9 mouse cellular contexts compared by ENCODE assay signal in genomic region chr14:121919752-121920151, GRCm38 (mm10). TPM values are rescaled to one million over a fixed set of nuclear protein-coding genes. Genes with fewer than 3 reads are reported as not detected.
DNase-seq lines count a peak whose midpoint lies in the region; ATAC-seq and TF ChIP-seq lines count a peak whose summit lies in the region.
"Had no signal": no experiment of that assay in that cellular context is flagged by ENCODE, and none has a peak within 500 bp of the region (broad histone marks: within the 10 kb centered on the region; RNA-seq: fewer than 3 reads in every experiment).

No protein-coding gene starts in this region.

- no peaks in the 10 kb centered on the region for H3K4me1 ChIP-seq in forebrain, embryonic 13.5 days
- no peaks in the 10 kb centered on the region for H3K4me1 ChIP-seq in forebrain, embryonic 12.5 days
- no peaks in the 10 kb centered on the region for H3K4me1 ChIP-seq in midbrain, embryonic 14.5 days (ENCODE audit: control insufficient read depth, insufficient read depth, low read length)
- no peaks in the 10 kb centered on the region for H3K4me1 ChIP-seq in midbrain, embryonic 11.5 days (ENCODE audit: control insufficient read depth, insufficient read depth, low read length)
- H3K4me1 ChIP-seq in bone marrow macrophage, adult 2 months (ENCODE audit: control insufficient read depth, insufficient read depth, low read length) = peaks cover 25% of the 10 kb centered on the region
- H3K4me1 ChIP-seq in hindbrain, embryonic 16.5 days (ENCODE audit: control insufficient read depth, insufficient read depth, low read depth, low read length) = no peaks in the 10 kb centered on the region

- peaks cover 23% of the 10 kb centered on the region for H3K36me3 ChIP-seq in forebrain, embryonic 13.5 days (ENCODE audit: poor library complexity, severe bottlenecking)
- peaks cover 15% of the 10 kb centered on the region for H3K36me3 ChIP-seq in forebrain, embryonic 12.5 days (replicated peaks)
- peaks cover 21% of the 10 kb centered on the region for H3K36me3 ChIP-seq in midbrain, embryonic 14.5 days (ENCODE audit: control insufficient read depth, insufficient read depth, low read length)
- no peaks in the 10 kb centered on the region for H3K36me3 ChIP-seq in midbrain, embryonic 11.5 days (ENCODE audit: control insufficient read depth, insufficient read depth, low read length)
- H3K36me3 ChIP-seq in hindbrain, embryonic 16.5 days (ENCODE audit: control insufficient read depth, insufficient read depth, low read length) = no peaks in the 10 kb centered on the region

- peak; percentile 62 for DNase-seq in midbrain, embryonic 14.5 days
- DNase-seq in midbrain, embryonic 11.5 days (ENCODE audit: low spot score, missing footprints) = no peak
- no peak for DNase-seq in layer of hippocampus, adult 9-11 months
- DNase-seq: kidney, adult 18-20 months had no signal

- H3K27me3 ChIP-seq in forebrain, embryonic 13.5 days = no peaks in the 10 kb centered on the region
- H3K27me3 ChIP-seq in forebrain, embryonic 12.5 days = no peaks in the 10 kb centered on the region
- H3K27me3 ChIP-seq in midbrain, embryonic 14.5 days (ENCODE audit: control insufficient read depth, insufficient read depth, low read length) = no peaks in the 10 kb centered on the region
- H3K27me3 ChIP-seq in midbrain, embryonic 11.5 days (ENCODE audit: control insufficient read depth, insufficient read depth, low read length) = no peaks in the 10 kb centered on the region
- no peaks in the 10 kb centered on the region for H3K27me3 ChIP-seq in hindbrain, embryonic 16.5 days (replicated peaks; ENCODE audit: control insufficient read depth, insufficient read depth, low read length)

- H3K9me3 ChIP-seq in forebrain, embryonic 13.5 days (replicated peaks) = no peaks in the 10 kb centered on the region
- no peaks in the 10 kb centered on the region for H3K9me3 ChIP-seq in forebrain, embryonic 12.5 days
- H3K9me3 ChIP-seq in midbrain, embryonic 14.5 days (ENCODE audit: control insufficient read depth, low read length) = no peaks in the 10 kb centered on the region
- no peaks in the 10 kb centered on the region for H3K9me3 ChIP-seq in midbrain, embryonic 11.5 days (ENCODE audit: control insufficient read depth, low read length)
- H3K9me3 ChIP-seq in hindbrain, embryonic 16.5 days (ENCODE audit: control insufficient read depth, low read length) = no peaks in the 10 kb centered on the region

- no peak for TF ChIP-seq POLR2A in bone marrow macrophage, adult 2 months (IDR thresholded peaks at IDR 0.05; ENCODE audit: borderline replicate concordance, low read depth, low read length)

- H3K4me3 ChIP-seq in forebrain, embryonic 13.5 days = no peak overlapping the region
- no peak overlapping the region for H3K4me3 ChIP-seq in forebrain, embryonic 12.5 days (replicated peaks)
- H3K4me3 ChIP-seq in midbrain, embryonic 14.5 days (replicated peaks; ENCODE audit: low read depth, low read length) = no peak overlapping the region
- H3K4me3 ChIP-seq in midbrain, embryonic 11.5 days (ENCODE audit: low read depth, low read length) = no peak overlapping the region
- no peak overlapping the region for H3K4me3 ChIP-seq in bone marrow macrophage, adult 2 months (ENCODE audit: insufficient read depth, low read length)
- no peak overlapping the region for H3K4me3 ChIP-seq in hindbrain, embryonic 16.5 days (ENCODE audit: low read length)

- H3K9ac ChIP-seq in forebrain, embryonic 13.5 days = no peak overlapping the region
- H3K9ac ChIP-seq in forebrain, embryonic 12.5 days = no peak overlapping the region
- H3K9ac ChIP-seq in midbrain, embryonic 14.5 days (replicated peaks; ENCODE audit: low read length) = no peak overlapping the region
- H3K9ac ChIP-seq in midbrain, embryonic 11.5 days (ENCODE audit: low read length) = no peak overlapping the region
- H3K9ac ChIP-seq in hindbrain, embryonic 16.5 days (ENCODE audit: low read depth, low read length) = no peak overlapping the region

- peak; percentile 64; the same call in 1 of the 2 replicates for TF ChIP-seq CTCF in bone marrow macrophage, adult 2 months (IDR thresholded peaks at IDR 0.05; ENCODE audit: low read depth, low read length)

- ATAC-seq in forebrain, embryonic 13.5 days = 0 out of 2 replicates have a peak, but pooled peaks have one; percentile 50
- ATAC-seq in forebrain, embryonic 12.5 days (ENCODE audit: low FRiP score) = no peak
- ATAC-seq in midbrain, embryonic 14.5 days (ENCODE audit: low FRiP score, low TSS enrichment) = no peak
- ATAC-seq in midbrain, embryonic 11.5 days (ENCODE audit: low FRiP score) = no peak
- peak; percentile 51 for ATAC-seq in neutrophil, adult 5-6 weeks (ENCODE audit: extremely low read depth, insufficient number of reproducible peaks, low FRiP score, poor library complexity, severe bottlenecking)
- no peak for ATAC-seq in hindbrain, embryonic 16.5 days

- WGBS in forebrain, embryonic 13.5 days = 44% methylated on average over 3 of the region's 3 CpGs
- 50% methylated on average over 3 of the region's 3 CpGs for WGBS in forebrain, embryonic 12.5 days
- WGBS in midbrain, embryonic 14.5 days = 33% methylated on average over 3 of the region's 3 CpGs
- WGBS in midbrain, embryonic 11.5 days = 47% methylated on average over 3 of the region's 3 CpGs
- WGBS in hindbrain, embryonic 16.5 days = 35% methylated on average over 3 of the region's 3 CpGs

- no peak overlapping the region for H3K4me2 ChIP-seq in forebrain, embryonic 13.5 days
- H3K4me2 ChIP-seq in forebrain, embryonic 12.5 days = no peak overlapping the region
- no peak overlapping the region for H3K4me2 ChIP-seq in midbrain, embryonic 14.5 days (ENCODE audit: low read length)
- H3K4me2 ChIP-seq in midbrain, embryonic 11.5 days = no peak overlapping the region
- H3K4me2 ChIP-seq in hindbrain, embryonic 16.5 days (ENCODE audit: low read length) = no peak overlapping the region

- no peak overlapping the region for H3K27ac ChIP-seq in forebrain, embryonic 13.5 days
- no peak overlapping the region for H3K27ac ChIP-seq in forebrain, embryonic 12.5 days
- no peak overlapping the region for H3K27ac ChIP-seq in midbrain, embryonic 14.5 days (replicated peaks; ENCODE audit: low read depth, low read length)
- H3K27ac ChIP-seq in midbrain, embryonic 11.5 days (ENCODE audit: low read depth, low read length) = no peak overlapping the region
- H3K27ac ChIP-seq in bone marrow macrophage, adult 2 months (ENCODE audit: insufficient read depth, low read depth, low read length) = no peak overlapping the region
- no peak overlapping the region for H3K27ac ChIP-seq in hindbrain, embryonic 16.5 days (ENCODE audit: low read depth, low read length)

RNA-seq across cellular contexts. Expression of gene Gpr18, which starts 4.2 kb away (rescaled TPM):
- polyA plus RNA-seq in forebrain, embryonic 13.5 days (2015; fragmentation: Nextera tagmentation; extraction: Ambion mirVana) = 0.14 and 0.23 TPM in 2 replicates
- polyA plus RNA-seq in forebrain, embryonic 12.5 days (2016; fragmentation: Nextera tagmentation; extraction: Ambion mirVana) = 0.20 and 0.35 TPM in 2 replicates
- not detected in 2 replicates for polyA plus RNA-seq in midbrain, embryonic 14.5 days (2014; fragmentation: Nextera tagmentation; extraction: Ambion mirVana)
- 0.15 and 0.25 TPM in 2 replicates for polyA plus RNA-seq in midbrain, embryonic 11.5 days (2014; fragmentation: Nextera tagmentation; extraction: Ambion mirVana)
- 6.5 and 6.8 TPM in 2 replicates for polyA plus RNA-seq in bone marrow macrophage, adult 2 months (2012; ENCODE audit: insufficient read depth, insufficient read length, missing spikeins)
- total RNA-seq in neutrophil, adult 5-6 weeks (2017) = 95.0 and 98.8 TPM in 2 replicates
- polyA plus RNA-seq in hindbrain, embryonic 16.5 days (2015; fragmentation: Nextera tagmentation; extraction: Ambion mirVana) = 0.10 and 0.16 TPM in 2 replicates

RNA-seq across cellular contexts. Expression of gene Ubac2, which starts 41.3 kb away (rescaled TPM):
- polyA plus RNA-seq in forebrain, embryonic 13.5 days (2015; fragmentation: Nextera tagmentation; extraction: Ambion mirVana) = 56.4 and 63.6 TPM in 2 replicates
- polyA plus RNA-seq in forebrain, embryonic 12.5 days (2016; fragmentation: Nextera tagmentation; extraction: Ambion mirVana) = 67.0 and 67.4 TPM in 2 replicates
- polyA plus RNA-seq in midbrain, embryonic 14.5 days (2014; fragmentation: Nextera tagmentation; extraction: Ambion mirVana) = 37.4 and 52.4 TPM in 2 replicates
- polyA plus RNA-seq in midbrain, embryonic 11.5 days (2014; fragmentation: Nextera tagmentation; extraction: Ambion mirVana) = 64.0 and 67.7 TPM in 2 replicates
- 41.2 and 49.0 TPM in 2 replicates for polyA plus RNA-seq in bone marrow macrophage, adult 2 months (2012; ENCODE audit: insufficient read depth, insufficient read length, missing spikeins)
- 31.9 and 32.0 TPM in 2 replicates for total RNA-seq in neutrophil, adult 5-6 weeks (2017)
- 48.9 and 51.8 TPM in 2 replicates for polyA plus RNA-seq in hindbrain, embryonic 16.5 days (2015; fragmentation: Nextera tagmentation; extraction: Ambion mirVana)

RNA-seq across cellular contexts. Expression of gene Gpr183, which starts 45.2 kb away (rescaled TPM):
- 1.3 and 1.5 TPM in 2 replicates for polyA plus RNA-seq in forebrain, embryonic 13.5 days (2015; fragmentation: Nextera tagmentation; extraction: Ambion mirVana)
- polyA plus RNA-seq in forebrain, embryonic 12.5 days (2016; fragmentation: Nextera tagmentation; extraction: Ambion mirVana) = 1.4 and 1.8 TPM in 2 replicates
- 0.67 and 0.72 TPM in 2 replicates for polyA plus RNA-seq in midbrain, embryonic 14.5 days (2014; fragmentation: Nextera tagmentation; extraction: Ambion mirVana)
- polyA plus RNA-seq in midbrain, embryonic 11.5 days (2014; fragmentation: Nextera tagmentation; extraction: Ambion mirVana) = 1.4 and 1.6 TPM in 2 replicates
- 33.0 and 34.1 TPM in 2 replicates for polyA plus RNA-seq in bone marrow macrophage, adult 2 months (2012; ENCODE audit: insufficient read depth, insufficient read length, missing spikeins)
- total RNA-seq in neutrophil, adult 5-6 weeks (2017) = 73.9 and 74.6 TPM in 2 replicates
- polyA plus RNA-seq in hindbrain, embryonic 16.5 days (2015; fragmentation: Nextera tagmentation; extraction: Ambion mirVana) = 0.81 and 1.2 TPM in 2 replicates

Comparison
In these comparisons a context has a peak if more than half of its experiments do, and no peak if none do; other contexts are left out.
1. ATAC-seq: peak in forebrain, embryonic 13.5 days (single experiment) and neutrophil, adult 5-6 weeks (single experiment); none in forebrain, embryonic 12.5 days (single experiment), midbrain, embryonic 14.5 days (single experiment), midbrain, embryonic 11.5 days (single experiment) and hindbrain, embryonic 16.5 days (single experiment).
2. RNA of gene Gpr183, which starts 45.2 kb away (polyA plus RNA-seq): 33.0 to 34.1 TPM in bone marrow macrophage, adult 2 months; 1.4 to 1.8 TPM in forebrain, embryonic 12.5 days, 1.4 to 1.6 TPM in midbrain, embryonic 11.5 days, 1.3 to 1.5 TPM in forebrain, embryonic 13.5 days, 0.81 to 1.2 TPM in hindbrain, embryonic 16.5 days and 0.67 to 0.72 TPM in midbrain, embryonic 14.5 days; every median in the first group is over 10 times any median in the second.